Mouse (Mus musculus) kidney, adult 9 months (tissue): ENCODE results near the gene Anxa4.

Experiments
- DNase-seq: peaks from one replicate; pipeline ENCODE4 v3.0.0; 2022

The Anxa4 gene

DNA sequence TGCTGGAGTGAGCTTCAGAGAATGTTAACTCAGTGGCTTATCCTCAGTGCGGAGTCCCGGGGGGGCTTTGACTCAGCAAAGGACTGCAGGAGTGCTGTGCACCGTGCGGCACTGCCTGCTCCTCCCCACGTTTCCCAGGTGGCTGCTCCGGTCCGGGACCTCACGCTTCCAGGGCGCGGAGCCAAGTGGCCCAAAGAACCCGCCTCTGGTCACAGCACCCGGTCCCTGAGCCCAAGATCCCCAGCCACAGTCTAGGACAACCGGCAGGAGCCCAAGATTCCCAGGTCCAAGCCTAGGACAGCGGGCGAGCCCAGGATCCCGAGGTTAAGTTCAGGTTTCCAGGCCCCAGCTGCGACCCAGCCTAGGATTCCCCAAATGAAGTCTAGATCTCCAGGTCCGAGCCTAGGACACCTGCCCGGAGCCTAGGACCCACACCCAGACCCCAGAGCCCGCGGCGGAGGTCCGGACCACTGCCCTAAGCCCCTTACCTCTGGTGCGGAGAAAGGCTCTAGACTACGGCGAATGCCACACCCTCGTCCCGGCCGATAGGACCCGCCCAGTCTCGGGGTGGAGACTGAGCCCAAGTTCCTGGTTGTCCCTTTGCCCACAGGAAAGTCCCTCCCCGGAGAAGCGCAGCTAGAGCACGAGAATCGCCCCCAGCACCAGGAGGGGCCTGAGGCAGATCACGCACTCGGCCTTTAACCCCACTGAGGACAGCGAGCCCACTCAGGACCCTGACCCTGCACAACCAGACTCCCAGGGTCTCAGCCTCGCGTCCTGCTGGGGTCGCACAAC, at the start of gene Anxa4:
Gene Anxa4, minus strand, starts transcription at position 564 of the 795 bp plus-strand sequence.
- peak; percentile 87 for DNase-seq

DNA sequence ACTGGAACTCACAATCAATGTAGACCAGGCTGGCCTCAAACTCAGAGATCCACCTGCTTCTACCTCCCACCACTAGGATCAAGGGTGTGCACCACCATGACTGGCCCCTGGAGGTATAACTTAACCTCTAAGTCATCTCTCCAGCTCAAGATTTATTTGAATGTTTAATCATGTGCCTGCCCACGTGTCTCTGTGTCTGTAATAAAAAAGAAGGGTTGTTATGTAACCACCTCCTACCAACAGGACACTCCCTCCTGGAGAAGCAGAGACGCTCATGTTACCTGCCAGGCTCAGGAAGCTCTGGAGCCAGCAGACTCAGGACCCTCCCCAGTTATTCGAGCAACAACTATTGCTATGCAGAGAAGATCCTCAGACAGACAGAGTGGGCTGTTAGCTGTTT, 48.6 kb upstream of the Anxa4 start:
- peak; percentile 88 for DNase-seq

- DNase-seq: no peak
These were observed 45.7 kb upstream of the Anxa4 start for GRCm38 (mm10) chr6:86839089-86839488.

DNA sequence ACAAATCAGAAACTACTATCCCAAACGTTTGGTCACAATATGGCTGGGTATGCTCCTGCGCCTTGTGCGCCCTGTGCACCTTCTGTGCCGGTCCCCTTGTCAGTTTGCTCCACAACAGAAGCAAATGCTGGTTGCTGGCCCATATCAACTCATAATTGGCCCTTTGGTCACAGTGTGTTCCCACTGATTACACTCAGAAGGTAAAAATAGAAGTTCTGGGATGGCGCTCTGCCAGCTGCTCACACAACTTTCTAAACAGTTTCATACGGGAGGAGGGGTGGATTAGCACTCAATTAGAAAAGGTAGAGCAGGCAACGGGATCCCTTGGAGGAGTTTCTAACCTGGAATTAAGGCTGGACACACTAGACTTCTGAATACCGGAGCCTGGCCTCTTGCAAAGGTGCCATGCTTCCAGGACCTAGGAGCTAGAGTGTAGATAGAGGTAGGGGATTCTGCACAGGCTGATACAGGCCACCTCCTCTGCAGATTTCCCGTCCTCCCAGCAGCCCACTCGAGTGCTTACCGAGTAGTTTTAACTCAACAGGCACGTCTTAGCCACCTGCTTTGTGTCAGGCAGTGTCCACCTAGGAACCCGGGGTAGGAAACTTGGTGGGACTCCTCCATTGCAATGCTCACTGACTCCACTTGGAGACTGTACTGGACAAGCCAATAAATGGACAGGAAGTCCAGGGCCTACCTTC, 39.6 kb upstream of the Anxa4 start:
- peak; percentile 88 for DNase-seq

GRCm38 (mm10) chr6:86830738-86831500, 37.5 kb upstream of the Anxa4 start:
- peak; percentile 50 for DNase-seq

DNA sequence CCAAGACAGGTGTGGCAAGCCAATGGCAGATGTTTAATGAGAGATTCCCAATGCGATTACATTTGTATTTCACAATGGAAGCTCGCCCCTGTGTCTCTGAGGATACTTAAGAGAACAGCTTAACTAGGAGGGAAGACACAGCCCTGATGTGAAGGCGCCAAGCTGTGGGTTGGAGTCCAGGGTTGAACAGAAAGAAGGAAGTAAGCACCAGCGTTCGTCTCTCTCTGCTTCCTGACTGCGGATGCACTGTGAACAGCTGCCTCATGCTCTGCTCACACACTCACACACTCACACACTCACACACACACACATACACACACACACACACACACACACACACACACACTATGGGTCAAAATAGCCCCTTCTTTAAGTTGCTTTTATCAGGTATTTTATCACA, 36.4 kb upstream of the Anxa4 start:
- no peak for DNase-seq

DNA sequence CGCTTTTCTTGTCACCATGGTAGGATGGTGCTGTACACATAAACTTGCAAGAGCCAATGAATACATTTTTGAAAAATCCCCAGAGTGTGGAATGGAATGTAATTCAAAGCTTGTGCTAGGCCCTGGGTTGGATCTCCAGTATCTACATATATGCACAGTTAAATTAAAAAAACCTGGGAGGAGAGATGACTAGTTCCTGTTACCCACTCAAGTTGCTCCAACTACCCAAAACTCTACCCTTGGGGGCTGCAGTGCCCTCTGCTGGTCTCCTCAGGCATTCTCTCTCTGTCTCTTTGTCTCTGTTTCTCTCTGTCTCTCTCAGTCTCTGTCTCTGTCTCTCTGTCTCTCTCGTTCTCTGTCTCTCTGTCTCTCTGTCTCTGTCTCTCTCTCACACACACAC, 34.0 kb upstream of the Anxa4 start:
- no peak for DNase-seq

DNA sequence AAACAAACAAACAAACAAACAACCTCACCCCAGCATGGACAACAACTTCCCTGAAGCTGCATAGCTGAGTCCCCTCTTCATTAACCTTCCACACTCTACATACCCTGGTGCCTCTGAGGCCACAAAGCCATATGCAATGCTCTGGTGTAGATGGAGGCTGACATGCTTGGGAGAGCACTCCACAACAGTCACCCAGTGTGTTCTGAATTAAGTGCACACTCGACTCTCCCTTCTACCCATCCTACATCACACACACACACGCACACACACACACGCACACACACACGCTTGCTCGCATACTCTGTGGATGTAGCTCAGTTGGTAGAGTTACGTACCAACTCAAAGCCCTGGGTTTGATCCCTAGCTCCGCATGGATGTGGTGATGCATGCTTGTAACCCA, 31.0 kb upstream of the Anxa4 start:
- no peak for DNase-seq

- peak; percentile 54 for DNase-seq
These were observed 30.4 kb upstream of the Anxa4 start for GRCm38 (mm10) chr6:86823824-86824223.

- DNase-seq: no peak
These were observed 29.7 kb upstream of the Anxa4 start for GRCm38 (mm10) chr6:86823051-86823431.

DNA sequence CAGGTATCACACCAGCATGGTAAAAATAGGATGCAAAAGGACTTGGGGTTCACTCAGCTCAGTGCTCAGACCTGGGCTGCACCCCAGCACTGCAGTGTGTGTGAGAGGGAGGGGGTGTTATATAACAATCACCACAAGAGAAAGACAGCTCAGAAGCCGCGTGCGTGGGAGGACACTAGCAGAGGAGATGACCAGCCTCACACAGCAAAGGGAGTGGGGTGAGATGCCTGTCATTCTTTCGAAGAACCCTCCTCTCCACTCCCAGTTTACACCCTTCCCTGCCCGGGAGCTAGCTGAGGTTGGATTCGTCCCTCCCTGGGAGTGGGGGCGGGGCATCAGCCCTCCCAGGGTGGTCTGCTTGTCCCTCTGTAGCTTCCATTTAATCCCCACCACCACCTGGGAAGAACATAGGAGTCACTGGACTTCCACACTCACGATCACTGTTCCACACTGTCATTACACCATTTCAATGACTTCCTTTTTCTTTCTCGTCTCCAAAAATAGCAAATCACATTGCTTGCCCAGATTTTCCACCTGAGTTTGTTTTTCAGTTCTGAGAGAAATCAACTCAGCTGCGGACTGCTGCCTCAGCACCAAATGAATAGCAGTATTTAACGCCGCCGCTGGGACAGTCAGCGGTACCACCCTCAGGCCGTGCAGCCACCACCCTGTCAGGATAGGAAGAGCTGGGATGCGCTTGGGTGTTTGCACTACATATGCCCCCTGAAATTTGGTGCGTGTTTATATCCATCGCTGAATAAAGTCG, 29.1 kb upstream of the Anxa4 start:
- peak; percentile 54 for DNase-seq

DNA sequence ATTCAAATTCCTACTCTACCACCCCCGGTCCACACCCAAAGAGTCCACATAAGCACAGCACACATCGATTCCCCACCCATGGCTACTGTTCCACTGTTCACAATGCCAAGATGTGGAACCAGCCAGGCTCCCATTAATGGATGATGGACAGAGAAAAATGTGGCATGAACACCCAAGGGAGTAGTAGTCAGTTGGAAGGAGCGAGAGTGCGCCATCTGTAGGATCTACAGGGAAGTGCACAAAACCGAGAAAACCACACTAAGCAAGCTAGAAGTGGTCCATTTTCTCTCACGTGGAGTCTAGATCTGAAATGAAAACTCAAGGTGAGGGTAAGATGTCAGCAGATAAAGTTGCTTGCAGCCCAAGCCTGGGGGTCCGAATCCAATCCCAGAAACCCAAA, 27.3 kb upstream of the Anxa4 start:
- DNase-seq: no peak

DNA sequence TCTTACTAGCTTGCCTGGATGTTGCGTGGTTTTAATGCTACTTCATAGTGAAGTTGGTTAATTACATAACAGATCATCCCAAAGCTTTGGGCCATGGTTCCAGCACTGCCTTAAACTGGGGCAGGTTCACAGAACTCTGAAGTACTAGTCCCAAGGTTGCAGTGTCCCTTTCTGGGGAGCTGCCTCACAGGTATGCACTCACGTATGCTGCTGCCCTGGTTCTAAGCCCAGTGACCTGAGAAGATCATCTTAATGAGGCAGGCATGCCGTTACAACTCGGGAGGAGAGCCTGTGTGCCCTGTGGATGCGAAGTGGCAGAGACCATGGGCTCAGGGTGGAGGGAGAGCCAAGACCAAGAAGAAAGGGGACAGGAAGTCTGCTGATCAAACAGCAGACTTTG, 26.5 kb upstream of the Anxa4 start:
- DNase-seq: peak; percentile 51

DNA sequence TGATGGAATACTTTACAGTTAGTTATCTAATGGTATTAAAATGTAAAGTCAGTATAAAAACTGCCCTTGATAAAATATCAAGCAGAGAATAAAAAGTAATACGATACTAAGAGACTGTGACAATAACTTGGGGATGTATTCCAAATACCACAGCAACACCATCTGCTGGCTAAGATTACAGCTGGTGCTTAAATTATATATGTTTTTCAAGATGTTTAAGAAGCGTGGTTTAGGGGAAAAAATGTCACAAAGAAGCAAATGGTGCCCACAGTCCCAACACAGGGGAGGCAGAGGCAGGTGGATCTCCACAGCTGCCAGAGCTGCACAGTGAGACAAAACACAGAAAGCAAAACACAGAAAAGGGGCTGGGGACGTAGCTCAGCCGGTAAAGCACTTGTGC, 25.5 kb upstream of the Anxa4 start:
- no peak for DNase-seq

GRCm38 (mm10) chr6:86816586-86816985, 23.2 kb upstream of the Anxa4 start:
- peak; percentile 65 for DNase-seq

- DNase-seq: no peak
These were observed 22.1 kb upstream of the Anxa4 start for GRCm38 (mm10) chr6:86815436-86815835.

DNA sequence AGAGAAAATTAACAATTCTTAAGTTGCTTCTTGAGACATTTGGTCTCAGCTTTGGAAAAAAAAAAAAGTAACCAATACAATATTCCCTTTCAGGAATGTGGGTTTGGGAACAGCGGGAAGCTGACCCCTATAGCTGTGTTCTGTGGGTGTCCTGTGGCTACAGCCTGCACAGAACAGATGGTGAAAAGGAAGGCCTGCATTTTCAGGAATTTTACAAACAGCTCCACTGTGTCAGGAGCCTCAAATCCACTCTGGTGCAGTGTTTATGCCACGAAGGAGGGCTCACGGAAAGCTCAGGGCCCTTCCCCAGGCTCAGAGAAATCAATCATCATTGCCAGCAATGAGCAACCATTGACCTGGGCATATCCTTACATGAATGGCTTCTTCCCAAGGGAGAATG, 21.5 kb upstream of the Anxa4 start:
- no peak for DNase-seq

- DNase-seq: peak; percentile 73
These were observed 20.0 kb upstream of the Anxa4 start for GRCm38 (mm10) chr6:86813341-86813740.

DNA sequence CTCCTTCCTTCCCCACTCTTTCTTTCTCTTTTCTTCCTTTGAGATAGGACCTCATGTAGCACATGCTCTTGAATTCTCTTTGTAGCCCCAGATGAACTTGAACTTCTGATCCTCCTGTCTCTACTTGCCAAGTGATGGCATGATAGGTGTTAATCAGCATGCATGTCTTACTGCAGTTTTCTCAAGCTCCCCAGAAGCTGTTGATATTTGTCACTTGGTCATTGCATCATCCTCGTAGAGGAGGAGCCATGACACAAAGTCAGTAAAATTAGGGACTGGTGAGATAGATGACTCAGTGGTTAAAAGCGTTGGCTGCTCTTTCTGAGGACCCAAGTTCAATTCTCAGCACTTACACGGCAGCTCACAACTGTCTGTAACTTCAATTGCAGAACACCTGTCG, 19.5 kb upstream of the Anxa4 start:
- DNase-seq: no peak

GRCm38 (mm10) chr6:86806455-86807086, 13.2 kb upstream of the Anxa4 start:
- peak; percentile 77 for DNase-seq

DNA sequence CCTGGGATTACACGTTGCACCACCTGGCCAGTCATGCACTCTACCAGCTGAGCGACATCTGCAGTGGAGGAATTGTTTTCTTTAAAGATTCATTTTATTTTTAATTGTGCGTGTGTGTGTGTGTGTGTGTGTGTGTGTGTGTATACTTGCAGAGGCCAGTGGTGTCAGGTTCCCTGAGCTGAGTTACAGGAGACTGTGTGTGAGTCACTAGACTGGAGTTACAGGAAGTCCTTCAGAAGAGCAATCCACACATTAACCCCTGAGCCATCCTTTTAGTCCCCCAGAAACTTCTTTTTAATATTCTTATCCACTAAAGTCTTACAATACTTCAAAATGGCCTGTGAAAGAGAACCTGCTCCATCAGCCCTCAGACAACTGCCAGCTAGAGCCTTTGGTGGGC, 11.3 kb upstream of the Anxa4 start:
- no peak for DNase-seq

GRCm38 (mm10) chr6:86801431-86801830, 8.0 kb upstream of the Anxa4 start:
- DNase-seq: no peak
